Mouse (Mus musculus) gastrocnemius, postnatal 36 days (tissue): ENCODE results near the gene Lurap1. TPM values are rescaled to one million over a fixed set of nuclear protein-coding genes. Genes with fewer than 3 reads are reported as not detected.

Experiments used
- DNase-seq, 2 experiments: peaks; one replicate each; pipeline ENCODE4 v3.0.0; 2022
- intact Hi-C: fragments of 180-260 bp; cut with DNase I; formaldehyde crosslinking; loops from one replicate; pipeline ENCODE4 v1.15.1; 2025
- total RNA-seq, 2 experiments: library from RNA; stranded (reverse); gene quantifications; 2 replicates each; pipeline ENCODE4 v1.2.3; 2021

Lurap1 gene
- total RNA-seq, 2 experiments from 2014 or later = 6.3 to 7.8 TPM

DNA sequence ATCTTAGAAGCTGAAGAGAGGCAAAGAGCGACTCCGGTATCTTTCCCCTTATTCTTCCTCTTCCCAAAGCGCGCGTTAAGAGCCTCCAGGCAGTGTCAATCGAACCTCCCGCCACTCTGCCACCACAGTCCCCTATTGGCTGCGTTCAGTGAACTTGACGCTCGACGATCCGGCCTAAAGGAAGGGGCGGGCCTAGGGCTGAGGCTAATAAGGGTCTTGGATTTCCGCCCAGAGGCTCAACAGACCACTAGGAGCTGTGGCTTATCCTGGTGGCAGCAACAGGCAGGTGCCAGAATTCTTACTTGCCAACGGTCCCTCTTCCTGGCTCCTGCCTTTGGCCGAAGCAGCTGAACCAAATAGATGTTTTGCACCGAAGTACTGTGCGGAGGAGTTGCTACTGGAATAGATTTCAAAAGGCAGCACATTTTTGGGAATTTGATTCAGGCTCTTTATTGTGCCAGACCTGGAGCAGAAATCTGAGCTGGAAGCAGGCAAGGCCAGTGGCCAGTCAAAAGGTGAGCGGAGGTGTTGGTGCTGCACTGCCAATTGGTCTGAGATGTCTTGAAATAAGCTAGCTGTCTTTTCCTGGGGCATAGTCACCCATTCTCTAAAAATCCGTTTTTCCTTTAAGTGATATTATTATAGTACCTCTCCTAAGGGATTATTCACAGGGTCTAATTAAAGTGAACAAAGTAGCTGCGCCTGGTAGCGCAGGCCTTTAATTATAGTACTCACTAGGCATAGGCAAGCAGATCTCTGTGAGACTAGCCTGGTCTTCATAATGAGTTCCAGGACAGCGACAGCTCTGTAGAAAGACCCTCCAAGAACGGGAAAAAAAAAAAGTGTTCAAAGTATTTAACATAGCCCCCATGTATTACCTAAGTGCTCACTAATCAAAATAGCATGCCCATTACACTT, 27.3 kb downstream of the Lurap1 start, which contains the start of the genes Rad54l and Pomgnt1:
TSS of gene Rad54l (minus strand) at position 89 of the 918 bp plus-strand sequence.
TSS of gene Pomgnt1 (plus strand) at position 239 of the 918 bp plus-strand sequence.
- intact Hi-C loops = no loop called here
- DNase-seq = peak; percentile 48 to 70

DNA sequence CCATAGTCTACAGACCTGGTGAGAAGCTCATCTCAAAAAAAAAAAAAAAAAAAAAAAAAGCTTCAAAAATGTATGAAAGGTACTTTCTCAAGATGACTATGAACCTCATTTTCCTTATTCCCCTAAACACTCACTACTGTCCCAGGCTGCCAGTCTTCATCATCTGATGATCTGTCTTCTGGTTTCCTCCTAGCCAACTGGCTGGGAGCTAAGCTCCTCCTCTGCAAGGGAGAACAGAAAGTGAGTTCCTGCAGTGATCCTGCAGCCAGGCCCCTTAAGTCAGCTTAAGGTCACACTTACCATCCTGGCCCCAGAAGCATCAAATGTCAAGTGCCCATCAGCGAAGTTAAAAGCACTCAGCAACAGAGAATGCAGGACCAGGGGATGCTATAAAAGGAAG, 28.4 kb downstream of the Lurap1 start:
- intact Hi-C loops = no loop called here
- no peak for DNase-seq

DNA sequence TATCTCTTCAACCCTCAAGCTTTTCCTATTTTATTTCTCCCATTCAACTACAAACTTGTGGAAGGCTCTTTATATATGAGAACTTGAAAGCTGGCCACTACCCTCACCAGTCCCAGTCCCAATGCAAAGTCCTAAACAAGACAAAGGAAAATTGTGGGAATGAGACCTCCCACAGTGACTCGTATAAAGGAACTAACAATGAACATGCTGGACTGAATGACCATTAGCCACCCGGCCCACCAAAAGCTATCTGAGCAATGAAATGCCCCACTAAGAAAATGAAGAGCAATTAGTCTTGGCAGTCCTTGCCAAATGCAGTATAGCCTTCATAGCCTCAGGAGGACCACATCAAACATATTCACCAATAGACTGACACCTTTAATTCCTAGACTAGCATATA, 39.7 kb downstream of the Lurap1 start:
- DNase-seq = no peak
- intact Hi-C loops = no loop called here

DNA sequence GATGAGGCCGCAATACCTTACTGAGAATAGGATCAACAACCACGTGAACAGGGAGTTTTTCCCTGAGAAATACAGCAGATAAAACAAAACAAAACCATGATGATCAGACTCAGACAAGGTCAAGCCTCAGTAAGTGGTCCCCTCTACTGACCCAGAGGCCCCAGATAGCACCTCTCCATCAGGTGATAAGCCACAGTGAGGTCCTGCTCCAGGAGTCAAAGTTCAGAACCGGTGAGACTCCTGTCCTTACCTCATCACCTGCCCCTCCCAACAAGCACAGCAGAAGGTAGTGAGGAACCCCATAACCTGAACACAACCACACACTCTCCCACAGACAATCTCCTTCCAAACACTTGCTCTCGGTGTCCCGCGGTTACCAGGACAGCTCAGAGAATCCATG, 40.4 kb downstream of the Lurap1 start:
- DNase-seq = no peak

DNA sequence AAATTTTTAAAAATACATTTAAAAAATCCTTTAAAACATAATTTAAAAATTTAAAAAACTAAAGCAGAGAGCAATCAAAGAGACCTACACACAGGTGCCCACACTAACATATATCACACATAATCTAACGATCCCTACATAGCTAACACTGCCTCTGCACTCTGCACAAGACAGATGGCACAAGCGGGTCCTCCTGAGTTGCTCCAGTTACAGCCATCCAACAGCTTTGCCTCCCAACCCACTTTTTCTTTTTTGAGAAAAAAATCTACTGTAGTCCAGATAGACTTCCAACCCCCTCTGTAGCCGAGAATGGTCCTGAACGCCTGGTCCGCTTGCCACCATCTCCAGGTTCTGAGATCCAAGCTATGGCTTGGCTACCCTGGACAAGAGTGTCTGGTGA, 45.9 kb downstream of the Lurap1 start:
- intact Hi-C loops = no loop called here
- DNase-seq = no peak

More for the DNA sequence above, 40.4 kb downstream of the Lurap1 start:
- intact Hi-C loops = no loop called here

DNA sequence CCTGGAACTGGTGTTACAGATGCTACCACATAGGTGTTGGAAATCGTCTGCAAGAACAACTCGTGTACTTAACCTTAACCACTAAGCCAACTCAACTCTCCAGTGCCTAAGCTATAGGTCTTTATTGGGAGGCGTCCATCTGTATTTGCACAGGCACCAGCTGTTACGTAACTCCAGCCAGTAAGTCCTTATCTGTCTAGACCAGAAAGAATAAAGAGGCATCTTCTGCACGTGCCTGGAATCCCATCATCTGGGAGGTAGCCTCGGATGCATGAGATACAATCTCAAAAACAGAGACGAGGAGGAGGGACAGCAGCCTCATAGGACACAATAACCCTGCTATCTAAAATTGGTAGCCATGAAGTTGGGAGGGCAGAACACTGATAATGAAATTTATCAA, 50.2 kb downstream of the Lurap1 start:
- DNase-seq = no peak
- intact Hi-C loops = no loop called here

DNA sequence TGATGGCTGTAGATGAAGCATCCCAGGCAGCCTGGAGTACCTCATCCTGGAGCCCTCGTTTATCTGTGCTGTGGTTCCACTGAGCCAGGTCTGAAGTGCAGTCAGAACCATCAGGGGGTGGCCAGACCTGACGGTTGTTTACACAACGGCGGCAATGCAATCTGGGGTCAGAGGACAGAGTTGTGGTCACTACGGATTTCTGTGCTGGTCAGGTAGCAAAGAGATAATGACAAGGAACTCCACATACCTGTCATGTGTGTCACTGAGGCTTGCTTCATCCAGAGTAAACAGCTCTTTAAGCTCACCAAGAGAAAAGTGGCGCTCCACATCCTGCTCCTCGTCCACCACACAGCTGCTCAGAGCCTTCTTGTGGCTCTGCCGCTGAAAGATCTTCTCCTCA, 53.9 kb downstream of the Lurap1 start:
- intact Hi-C loops = no loop called here

DNA sequence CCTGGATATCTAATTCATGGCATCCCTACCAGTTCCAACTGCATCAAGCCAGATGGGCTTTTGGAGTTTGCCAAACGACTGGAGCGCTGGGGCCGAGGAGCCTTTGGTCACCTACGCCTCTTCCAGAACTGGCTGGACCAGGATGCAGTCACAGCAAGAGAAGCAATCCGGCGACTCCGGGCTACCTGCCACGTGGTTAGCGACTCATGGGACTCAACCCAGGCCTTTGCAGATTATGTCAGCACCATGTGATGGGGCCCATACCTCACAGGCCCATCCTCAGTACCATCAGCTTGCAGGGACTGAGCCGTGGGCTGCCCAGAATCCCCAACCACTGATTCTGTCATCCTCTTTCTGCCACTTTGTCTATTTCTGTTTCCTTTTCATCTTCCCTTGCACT, 54.8 kb downstream of the Lurap1 start:
- intact Hi-C loops = no loop called here
- DNase-seq = no peak

More for the DNA sequence above, 53.9 kb downstream of the Lurap1 start:
- no peak for DNase-seq

DNA sequence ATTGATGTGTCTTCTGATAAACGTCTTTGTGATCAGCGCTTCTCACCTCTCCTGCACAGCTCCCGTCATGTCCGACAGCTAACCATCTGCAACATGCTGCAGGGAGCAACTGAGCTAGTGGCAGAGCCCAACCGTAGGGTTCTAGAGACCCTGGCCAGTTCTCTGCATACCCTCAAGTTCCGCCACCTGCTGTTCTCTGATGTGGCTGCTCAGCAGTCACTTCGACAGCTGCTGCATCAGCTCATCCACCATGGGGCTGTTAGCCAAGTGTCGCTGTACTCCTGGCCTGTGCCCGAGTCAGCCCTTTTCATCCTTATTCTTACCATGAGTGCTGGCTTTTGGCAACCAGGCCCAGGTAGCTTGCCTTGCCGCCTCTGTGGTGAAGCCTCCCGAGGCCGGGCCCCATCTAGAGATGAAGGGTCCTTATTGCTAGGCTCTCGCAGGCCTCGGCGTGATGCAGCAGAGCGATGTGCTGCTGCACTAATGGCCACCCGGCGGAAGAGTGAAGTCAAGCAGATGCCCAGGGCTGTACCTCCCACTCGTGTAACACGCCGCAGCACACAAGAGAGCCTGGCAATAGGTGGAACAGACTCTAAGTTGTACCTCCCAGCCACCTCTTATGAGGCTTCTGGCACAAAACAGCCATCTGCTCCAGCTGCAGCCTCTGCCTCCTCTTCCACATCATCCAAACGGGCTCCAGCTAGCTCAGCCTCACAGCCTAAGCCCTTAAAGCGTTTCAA, 62.5 kb downstream of the Lurap1 start:
- intact Hi-C loops = no loop called here
- no peak for DNase-seq

Other genes with a start within 250 kb of the Lurap1 start
- gene Dmbx1, start 211.4 kb downstream of the Lurap1 start, total RNA-seq = not detected
- gene Faah, start 133.4 kb downstream of the Lurap1 start, total RNA-seq = under 1 TPM; 0.17 to 0.28 TPM
- gene Nsun4, start 97.5 kb downstream of the Lurap1 start, total RNA-seq = 10 to 100 TPM; 12.5 to 14.5 TPM
- gene Uqcrh, start 76.3 kb downstream of the Lurap1 start, total RNA-seq = 100 to 1,000 TPM; 843 to 875 TPM
- gene Lrrc41, start 76.1 kb downstream of the Lurap1 start, total RNA-seq = 10 to 100 TPM; 17.3 to 19.3 TPM
- under 1 TPM; 0.77 to 0.99 TPM for gene Rad54l, start 27.6 kb downstream of the Lurap1 start, total RNA-seq
- gene Pomgnt1, start 27.5 kb downstream of the Lurap1 start, total RNA-seq = 10 to 100 TPM; 41.2 to 49.5 TPM
- gene Tspan1, start 16.3 kb upstream of the Lurap1 start, total RNA-seq = not detected
- gene 1700042G07Rik, start 22.0 kb upstream of the Lurap1 start, total RNA-seq = not detected
- gene Gm49337, start 22.0 kb upstream of the Lurap1 start, total RNA-seq = under 1 TPM in 1 of 2 experiments, not detected in 1; 0.59 TPM
- gene Pik3r3, start 70.3 kb upstream of the Lurap1 start, total RNA-seq = 1 to 10 TPM; 4.3 to 5.4 TPM